Mouse (Mus musculus) liver, embryonic 14.5 days (tissue): ENCODE results near the gene Mad2l2. TPM values are rescaled to one million over a fixed set of nuclear protein-coding genes. Genes with fewer than 3 reads are reported as not detected.
A peak's percentile ranks its signal among the peaks of the same experiment; 100 is the strongest.
"Not testable (repeated sequence)": the region's sequence is repeated elsewhere in the genome, so short reads cannot be mapped to it uniquely, and the experiment has no call there.

Experiments used
- ATAC-seq: fragments of 200-750 bp; cut with Nextera tagmentation; 2 replicates; pipeline ENCODE4 v1.8.0; 2017; ENCODE audit warnings: moderate number of reproducible peaks, mild to moderate bottlenecking, moderate library complexity; ENCODE audit not compliant: insufficient read depth
- DNase-seq, 3 experiments: peaks; one replicate each; pipeline ENCODE4 v3.0.0-alpha.2; 2012 to 2013; ENCODE audit warnings: low read depth in 3 of 3, low spot score in 3 of 3
- H3K27ac ChIP-seq: fragments of 300-500 bp; sonication (generic); 2 replicates; pipeline ENCODE4 v1.5.1; 2014; ENCODE audit warnings: moderate library complexity, mild to moderate bottlenecking, control low read depth, inconsistent platforms
- H3K27me3 ChIP-seq: fragments of 300-500 bp; sonication (generic); 2 replicates; pipeline ENCODE4 v1.6.1; 2014; ENCODE audit warnings: mild to moderate bottlenecking, low read length, moderate library complexity; ENCODE audit not compliant: control insufficient read depth, insufficient read depth
- H3K36me3 ChIP-seq: fragments of 300-500 bp; sonication (generic); replicated peaks from 2 replicates; pipeline ENCODE4 v1.6.1; 2014; ENCODE audit warnings: low read depth; ENCODE audit not compliant: control insufficient read depth, insufficient read depth
- H3K4me1 ChIP-seq, 2 experiments: fragments of 200-500 bp in 1 of 2; fragments of 300-500 bp in 1 of 2; sonication (generic) in 1 of 2; replicated peaks; 2 replicates each; pipeline ENCODE4 v1.6.1; 2012 to 2014; ENCODE audit warnings: antibody characterized with exemption in 1 of 2, inconsistent platforms in 1 of 2, low read length in 1 of 2; ENCODE audit not compliant: control insufficient read depth in 2 of 2, insufficient read depth in 2 of 2
- H3K4me2 ChIP-seq: fragments of 300-500 bp; sonication (generic); 2 replicates; pipeline ENCODE4 v1.6.1; 2014; ENCODE audit warnings: low read depth, mild to moderate bottlenecking, control low read depth, moderate library complexity
- H3K4me3 ChIP-seq, 2 experiments: fragments of 200-500 bp in 1 of 2; fragments of 300-500 bp in 1 of 2; sonication (generic) in 1 of 2; 2 replicates each; pipeline ENCODE4 v1.5.1; 2012 to 2014; ENCODE audit warnings: low read depth in 2 of 2, low read length in 2 of 2, mild to moderate bottlenecking in 2 of 2, control low read depth in 1 of 2, inconsistent platforms in 1 of 2, moderate library complexity in 1 of 2; ENCODE audit not compliant: insufficient read depth in 1 of 2
- H3K9ac ChIP-seq: fragments of 300-500 bp; sonication (generic); replicated peaks from 2 replicates; pipeline ENCODE4 v1.6.1; 2014; ENCODE audit warnings: mild to moderate bottlenecking, control low read depth, moderate library complexity
- H3K9me3 ChIP-seq: fragments of 300-500 bp; sonication (generic); 2 replicates; pipeline ENCODE4 v1.6.1; 2016; ENCODE audit warnings: low read length, mixed read lengths; ENCODE audit not compliant: control insufficient read depth
- CTCF ChIP-seq: IDR thresholded peaks from 2 replicates; pipeline ENCODE4 v1.5.1; 2016; ENCODE audit warnings: antibody characterized with exemption, low read depth, control low read depth
- EP300 ChIP-seq: IDR thresholded peaks from 2 replicates; pipeline ENCODE4 v1.6.1; 2016; ENCODE audit warnings: antibody characterized with exemption, low read depth
- WGBS: fragments of 180-500 bp; shearing (Covaris S2); extraction: QIAGEN DNeasy Blood & Tissue Kit; methylation state at CpG from one replicate; pipeline ENCODE4 v1.1.7; 2014; ENCODE audit not compliant: insufficient replicate concordance; 5-methylcytosine and 5-hydroxymethylcytosine counted together
- polyA plus RNA-seq, 2 experiments: library from polyadenylated mRNA; depleted of rRNA in 1 of 2; stranded (reverse) in 1 of 2; unstranded in 1 of 2; fragments of >200 nt; fragmentation: Nextera tagmentation in 1 of 2; extraction: Ambion mirVana in 1 of 2; gene quantifications; 2 replicates each; pipeline versions ENCODE4 v1.2.1 to v1.2.3; 2012 to 2014

Mad2l2 gene
- polyA plus RNA-seq, 2 experiments, result 9.4 to 17.7 TPM

GRCm38 (mm10) chr4:148115467-148115866 is 14.7 kb upstream of the Mad2l2 start:
- DNase-seq (no peak), ATAC-seq (0 out of 2 replicates have a peak, but pooled peaks have one; percentile 29)
- no peak overlapping the region for H3K9ac ChIP-seq
- no peak overlapping the region for H3K4me2 ChIP-seq
- no peaks in the 10 kb centered on the region for H3K36me3 ChIP-seq
- 5% methylated on average over 15 of the region's 15 CpGs for WGBS
- H3K4me3 ChIP-seq, result no peak overlapping the region
- no peaks in the 10 kb centered on the region for H3K4me1 ChIP-seq
- H3K9me3 ChIP-seq, result no peaks in the 10 kb centered on the region
- TF ChIP-seq CTCF, result peak; percentile 55
- TF ChIP-seq EP300, result no peak
- H3K27ac ChIP-seq, result no peak overlapping the region
- H3K27me3 ChIP-seq, result no peaks in the 10 kb centered on the region; the same call in 1 of the 2 replicates

- no peak overlapping the region for H3K9ac ChIP-seq
- H3K9me3 ChIP-seq, result no peaks in the 10 kb centered on the region
- H3K36me3 ChIP-seq, result no peaks in the 10 kb centered on the region
- H3K27ac ChIP-seq, result no peak overlapping the region
- no peak overlapping the region for H3K4me2 ChIP-seq
- no peaks in the 10 kb centered on the region for H3K4me1 ChIP-seq
- TF ChIP-seq EP300 (no peak), CTCF (peak; percentile 63)
- H3K27me3 ChIP-seq, result no peaks in the 10 kb centered on the region; the same call in 1 of the 2 replicates
- no peak overlapping the region for H3K4me3 ChIP-seq
- no peak for DNase-seq
- no peak for ATAC-seq
- 64% methylated on average over 4 of the region's 4 CpGs for WGBS
Measured at GRCm38 (mm10) chr4:148116657-148117056, 13.5 kb upstream of the Mad2l2 start.

GRCm38 (mm10) chr4:148117392-148117791 is 12.8 kb upstream of the Mad2l2 start:
- Histone ChIP-seq H3K4me3 (no peak overlapping the region), H3K27ac (no peak overlapping the region), H3K36me3 (no peaks in the 10 kb centered on the region), H3K27me3 (no peaks in the 10 kb centered on the region; the same call in 1 of the 2 replicates), H3K9me3 (no peaks in the 10 kb centered on the region), H3K4me2 (no peak overlapping the region), H3K4me1 (no peaks in the 10 kb centered on the region), H3K9ac (no peak overlapping the region)
- WGBS, result 65% methylated on average over 4 of the region's 4 CpGs
- ATAC-seq (no peak), DNase-seq (no peak)
- no peak for TF ChIP-seq EP300
- peak; percentile 66 for TF ChIP-seq CTCF

GRCm38 (mm10) chr4:148119578-148119977 is 10.6 kb upstream of the Mad2l2 start:
- not testable (repeated sequence) for H3K27me3 ChIP-seq, H3K4me1 ChIP-seq, H3K9me3 ChIP-seq, H3K27ac ChIP-seq, H3K9ac ChIP-seq, H3K4me3 ChIP-seq, H3K4me2 ChIP-seq, DNase-seq, H3K36me3 ChIP-seq, ATAC-seq
- TF ChIP-seq CTCF, result peak; percentile 48
- 56% methylated on average over 9 of the region's 9 CpGs for WGBS

GRCm38 (mm10) chr4:148120555-148120954 is 9.6 kb upstream of the Mad2l2 start:
- TF ChIP-seq EP300 (no peak), CTCF (no peak)
- Histone ChIP-seq H3K27me3 (no peaks in the 10 kb centered on the region), H3K4me3 (no peak overlapping the region), H3K36me3 (no peaks in the 10 kb centered on the region), H3K9ac (no peak overlapping the region), H3K27ac (no peak overlapping the region), H3K4me2 (no peak overlapping the region), H3K9me3 (no peaks in the 10 kb centered on the region), H3K4me1 (no peaks in the 10 kb centered on the region)
- WGBS, result 57% methylated on average over 9 of the region's 9 CpGs
- ATAC-seq (no peak), DNase-seq (no peak)
